Mouse (Mus musculus): ENCODE data around the gene Ncf1. TPM values are rescaled to one million over a fixed set of nuclear protein-coding genes. Genes with fewer than 3 reads are reported as not detected.

The Ncf1 gene
- 3.2 and 4.0 TPM in 2 replicates for polyA plus RNA-seq (2014; fragmentation: Nextera tagmentation; extraction: Ambion mirVana)

DNA sequence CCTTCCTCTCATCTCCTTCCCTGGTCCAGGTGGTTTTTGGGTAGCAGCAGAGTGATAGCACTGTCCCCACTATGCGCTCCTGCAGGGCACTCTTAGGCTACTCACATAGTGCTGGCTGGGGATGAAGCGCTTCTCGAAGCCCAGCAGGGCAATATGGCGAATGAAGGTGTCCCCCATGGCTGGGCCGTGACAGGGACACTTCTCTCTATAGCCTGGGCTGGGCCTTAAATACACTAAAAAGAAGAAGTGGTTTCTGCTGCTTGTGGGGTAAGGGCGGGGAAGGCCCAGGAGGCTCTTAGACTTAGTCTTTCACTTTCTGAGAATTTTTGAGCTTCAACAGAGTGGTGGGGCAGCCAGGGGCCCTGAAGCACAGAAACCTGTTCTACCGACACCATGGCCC lies at the start of gene Ncf1:
Gene Ncf1 (minus strand): TSS at position 235 of the 400 bp plus-strand sequence.
- DNase-seq (ENCODE audit: low spot score) (no peak), ATAC-seq (ENCODE audit: low FRiP score) (no peak)
- Histone ChIP-seq H3K9me3 (ENCODE audit: control insufficient read depth, low read length) (no peaks in the 10 kb centered on the region), H3K9ac (ENCODE audit: low read depth, low read length) (no peak within 1 kb of the TSS), H3K4me1 (replicated peaks; ENCODE audit: control insufficient read depth, insufficient read depth, low read length) (no peaks in the 10 kb centered on the region), H3K4me2 (replicated peaks; ENCODE audit: low read depth, low read length) (no peak within 1 kb of the TSS), H3K27me3 (ENCODE audit: control insufficient read depth, insufficient read depth, low read length) (no peaks in the 10 kb centered on the region), H3K36me3 (ENCODE audit: control insufficient read depth, insufficient read depth, low read length) (no peaks in the 10 kb centered on the region), H3K4me3 (ENCODE audit: low read depth, low read length) (no peak within 1 kb of the TSS), H3K27ac (ENCODE audit: low read depth, low read length) (no peak within 1 kb of the TSS; the same call in 1 of the 2 replicates)
- WGBS: 90% methylated on average over 7 of the region's 7 CpGs

DNA sequence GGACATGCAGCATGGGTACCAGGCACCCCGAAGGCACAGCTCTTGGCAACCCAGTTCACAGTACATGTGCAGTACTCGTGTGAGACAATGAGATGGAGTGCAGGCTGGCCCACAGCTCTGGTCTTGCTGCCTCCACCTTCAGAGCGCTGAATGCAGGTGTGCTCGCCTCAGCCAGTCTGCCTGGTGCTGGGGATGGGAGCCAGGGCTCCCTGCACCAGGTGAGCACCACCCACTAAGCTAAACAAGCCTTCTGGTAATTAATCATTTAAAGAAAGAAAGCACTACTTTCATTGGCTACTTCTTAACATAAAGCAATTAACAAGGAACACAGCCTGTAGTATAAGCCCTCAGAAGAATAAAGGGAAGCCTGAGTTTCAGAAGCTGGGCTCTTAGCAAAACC lies 47.7 kb upstream of the Ncf1 start:
- peaks cover 18% of the 10 kb centered on the region; the same call in 1 of the 2 replicates for H3K36me3 ChIP-seq (ENCODE audit: control insufficient read depth, insufficient read depth, low read length)
- ATAC-seq (ENCODE audit: low FRiP score) (no peak), DNase-seq (ENCODE audit: low spot score) (no peak)
- no peaks in the 10 kb centered on the region for H3K27me3 ChIP-seq (ENCODE audit: control insufficient read depth, insufficient read depth, low read length)
- no peaks in the 10 kb centered on the region for H3K9me3 ChIP-seq (ENCODE audit: control insufficient read depth, low read length)
- WGBS: 92% methylated on average over 4 of the region's 4 CpGs
- H3K4me2 ChIP-seq (replicated peaks; ENCODE audit: low read depth, low read length): no peak overlapping the region
- H3K9ac ChIP-seq (ENCODE audit: low read depth, low read length): no peak overlapping the region
- H3K4me1 ChIP-seq (replicated peaks; ENCODE audit: control insufficient read depth, insufficient read depth, low read length): no peaks in the 10 kb centered on the region
- no peak overlapping the region for H3K4me3 ChIP-seq (ENCODE audit: low read depth, low read length)
- H3K27ac ChIP-seq (ENCODE audit: low read depth, low read length): no peak overlapping the region

DNA sequence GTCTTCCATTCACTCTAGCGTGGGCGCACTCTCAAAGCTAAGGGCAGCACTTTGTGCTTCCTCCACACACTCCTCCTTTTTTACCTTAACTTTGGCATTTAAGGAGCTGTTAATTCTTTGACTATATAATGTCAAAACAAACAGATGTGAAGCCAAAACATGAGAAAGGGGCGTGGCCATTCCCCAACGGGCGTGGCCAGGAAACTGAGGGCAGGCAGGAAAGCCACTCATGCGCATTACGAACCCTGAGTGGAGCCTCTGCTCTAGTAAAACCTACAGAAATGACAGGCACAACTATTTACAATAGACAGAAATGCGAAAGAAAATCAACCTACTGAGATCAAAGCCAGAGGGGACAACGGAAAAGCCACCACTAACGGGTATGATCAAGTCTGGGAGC lies 46.1 kb upstream of the Ncf1 start:
- Histone ChIP-seq H3K4me1 (replicated peaks; ENCODE audit: control insufficient read depth, insufficient read depth, low read length) (no peaks in the 10 kb centered on the region), H3K4me2 (replicated peaks; ENCODE audit: low read depth, low read length) (no peak overlapping the region), H3K27ac (ENCODE audit: low read depth, low read length) (no peak overlapping the region), H3K9me3 (ENCODE audit: control insufficient read depth, low read length) (no peaks in the 10 kb centered on the region), H3K4me3 (ENCODE audit: low read depth, low read length) (no peak overlapping the region), H3K27me3 (ENCODE audit: control insufficient read depth, insufficient read depth, low read length) (no peaks in the 10 kb centered on the region), H3K9ac (ENCODE audit: low read depth, low read length) (no peak overlapping the region), H3K36me3 (ENCODE audit: control insufficient read depth, insufficient read depth, low read length) (peaks cover 21% of the 10 kb centered on the region; the same call in 1 of the 2 replicates)
- 93% methylated on average over 10 of the region's 10 CpGs for WGBS
- no peak for DNase-seq (ENCODE audit: low spot score)
- no peak for ATAC-seq (ENCODE audit: low FRiP score)

DNA sequence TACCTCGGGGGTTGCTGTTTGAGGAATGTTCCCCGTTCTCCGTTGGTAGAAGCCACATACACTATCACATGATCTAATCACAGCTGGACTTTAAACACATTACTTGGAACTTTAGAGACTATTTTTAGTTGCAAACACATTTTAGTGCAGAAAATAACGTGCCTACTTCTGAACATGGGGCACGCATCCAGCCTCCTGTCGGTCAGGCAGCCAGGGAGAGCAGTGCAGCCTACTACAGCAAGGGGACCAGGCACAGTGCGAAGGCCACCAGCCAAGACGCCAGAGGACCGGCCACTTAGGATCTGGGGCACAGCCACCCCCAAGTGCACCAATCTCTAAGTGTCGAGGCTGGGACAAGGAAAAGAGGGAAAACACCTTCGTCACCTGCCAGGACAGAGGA lies 45.6 kb upstream of the Ncf1 start:
- 90% methylated on average over 11 of the region's 11 CpGs for WGBS
- H3K27me3 ChIP-seq (ENCODE audit: control insufficient read depth, insufficient read depth, low read length): no peaks in the 10 kb centered on the region
- no peak overlapping the region for H3K4me2 ChIP-seq (replicated peaks; ENCODE audit: low read depth, low read length)
- no peak overlapping the region for H3K4me3 ChIP-seq (ENCODE audit: low read depth, low read length)
- H3K4me1 ChIP-seq (replicated peaks; ENCODE audit: control insufficient read depth, insufficient read depth, low read length): no peaks in the 10 kb centered on the region
- H3K9ac ChIP-seq (ENCODE audit: low read depth, low read length): no peak overlapping the region
- peaks cover 21% of the 10 kb centered on the region; the same call in 1 of the 2 replicates for H3K36me3 ChIP-seq (ENCODE audit: control insufficient read depth, insufficient read depth, low read length)
- no peaks in the 10 kb centered on the region for H3K9me3 ChIP-seq (ENCODE audit: control insufficient read depth, low read length)
- ATAC-seq (ENCODE audit: low FRiP score) (no peak), DNase-seq (ENCODE audit: low spot score) (no peak)
- H3K27ac ChIP-seq (ENCODE audit: low read depth, low read length): no peak overlapping the region

DNA sequence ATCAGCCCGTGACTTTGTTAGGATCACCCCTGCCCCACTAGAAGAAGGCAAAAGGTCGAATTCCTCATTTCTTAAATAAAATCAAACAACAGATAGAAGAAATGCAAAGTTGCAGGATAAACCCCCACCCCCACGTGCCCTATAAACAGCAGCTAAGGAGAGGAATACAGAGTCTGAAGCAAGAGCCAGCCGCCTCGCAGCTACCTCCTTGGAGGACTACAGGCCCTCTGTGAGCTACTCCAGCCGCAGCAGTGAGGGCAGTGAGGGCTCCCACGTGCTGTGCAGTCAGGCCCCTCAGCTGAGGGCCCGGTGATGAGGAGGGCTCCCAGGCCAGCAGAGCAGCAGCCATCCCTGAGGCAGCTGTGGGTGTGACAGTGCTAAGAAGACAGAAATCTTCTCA lies 44.3 kb upstream of the Ncf1 start:
- ATAC-seq (ENCODE audit: low FRiP score) (no peak), DNase-seq (ENCODE audit: low spot score) (no peak)
- Histone ChIP-seq H3K4me3 (ENCODE audit: low read depth, low read length) (no peak overlapping the region), H3K4me2 (replicated peaks; ENCODE audit: low read depth, low read length) (no peak overlapping the region), H3K9ac (ENCODE audit: low read depth, low read length) (no peak overlapping the region), H3K27ac (ENCODE audit: low read depth, low read length) (no peak overlapping the region), H3K36me3 (ENCODE audit: control insufficient read depth, insufficient read depth, low read length) (peaks cover 15% of the 10 kb centered on the region; the same call in 1 of the 2 replicates), H3K9me3 (ENCODE audit: control insufficient read depth, low read length) (no peaks in the 10 kb centered on the region), H3K4me1 (replicated peaks; ENCODE audit: control insufficient read depth, insufficient read depth, low read length) (no peaks in the 10 kb centered on the region), H3K27me3 (ENCODE audit: control insufficient read depth, insufficient read depth, low read length) (no peaks in the 10 kb centered on the region)
- WGBS: 90% methylated on average over 8 of the region's 8 CpGs

DNA sequence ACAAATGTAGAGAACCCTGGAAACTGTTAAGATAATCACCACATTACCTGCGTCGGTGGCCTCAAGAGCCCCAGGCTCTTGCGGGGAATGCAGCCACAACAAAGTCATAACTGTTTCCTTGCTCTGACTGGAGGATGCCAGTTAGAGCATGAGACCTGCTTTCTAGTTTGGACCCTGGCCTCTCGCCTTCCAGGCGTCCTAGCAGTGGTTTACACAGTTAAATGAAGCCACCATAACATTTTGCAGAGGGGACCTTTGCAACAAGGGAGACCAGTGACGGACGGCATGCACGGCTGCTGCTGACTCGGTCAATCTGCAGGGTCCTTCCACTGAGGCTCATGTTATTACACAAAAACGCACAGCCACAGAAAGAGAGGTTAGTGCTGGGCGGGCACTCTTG lies 43.3 kb upstream of the Ncf1 start:
- Histone ChIP-seq H3K9ac (ENCODE audit: low read depth, low read length) (no peak overlapping the region), H3K27ac (ENCODE audit: low read depth, low read length) (no peak overlapping the region), H3K4me3 (ENCODE audit: low read depth, low read length) (no peak overlapping the region), H3K36me3 (ENCODE audit: control insufficient read depth, insufficient read depth, low read length) (peaks cover 13% of the 10 kb centered on the region; the same call in 1 of the 2 replicates), H3K4me2 (replicated peaks; ENCODE audit: low read depth, low read length) (no peak overlapping the region), H3K27me3 (ENCODE audit: control insufficient read depth, insufficient read depth, low read length) (no peaks in the 10 kb centered on the region), H3K9me3 (ENCODE audit: control insufficient read depth, low read length) (no peaks in the 10 kb centered on the region), H3K4me1 (replicated peaks; ENCODE audit: control insufficient read depth, insufficient read depth, low read length) (no peaks in the 10 kb centered on the region)
- ATAC-seq (ENCODE audit: low FRiP score): no peak
- no peak for DNase-seq (ENCODE audit: low spot score)
- 87% methylated on average over 11 of the region's 11 CpGs for WGBS

DNA sequence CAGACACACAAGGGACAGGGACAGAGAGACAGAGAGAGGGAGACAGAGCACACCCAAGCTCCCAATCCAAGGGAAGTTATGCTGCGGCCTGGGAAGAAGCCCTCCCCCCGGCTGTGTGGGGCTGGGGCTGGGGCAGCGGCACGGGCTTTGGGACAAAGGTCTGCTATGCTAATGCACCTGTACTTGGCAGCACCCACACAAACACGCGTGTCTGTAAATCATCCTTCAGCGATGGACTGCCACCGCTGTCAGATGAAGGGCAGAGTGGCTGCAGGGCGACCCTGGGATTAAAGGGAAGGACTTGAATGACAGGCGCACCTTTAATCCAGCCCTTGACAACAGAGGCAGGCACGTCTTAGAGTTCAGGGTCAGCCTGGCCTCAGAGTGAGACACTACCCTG lies 42.0 kb upstream of the Ncf1 start:
- WGBS: 93% methylated on average over 11 of the region's 11 CpGs
- ATAC-seq (ENCODE audit: low FRiP score): no peak
- DNase-seq (ENCODE audit: low spot score): no peak
- H3K4me1 ChIP-seq (replicated peaks; ENCODE audit: control insufficient read depth, insufficient read depth, low read length): no peaks in the 10 kb centered on the region
- H3K4me3 ChIP-seq (ENCODE audit: low read depth, low read length): no peak overlapping the region
- no peak overlapping the region for H3K4me2 ChIP-seq (replicated peaks; ENCODE audit: low read depth, low read length)
- no peak overlapping the region for H3K9ac ChIP-seq (ENCODE audit: low read depth, low read length)
- no peak overlapping the region for H3K27ac ChIP-seq (ENCODE audit: low read depth, low read length)
- no peaks in the 10 kb centered on the region for H3K27me3 ChIP-seq (ENCODE audit: control insufficient read depth, insufficient read depth, low read length)
- no peaks in the 10 kb centered on the region for H3K9me3 ChIP-seq (ENCODE audit: control insufficient read depth, low read length)
- H3K36me3 ChIP-seq (ENCODE audit: control insufficient read depth, insufficient read depth, low read length): peaks cover 11% of the 10 kb centered on the region; the same call in 1 of the 2 replicates

DNA sequence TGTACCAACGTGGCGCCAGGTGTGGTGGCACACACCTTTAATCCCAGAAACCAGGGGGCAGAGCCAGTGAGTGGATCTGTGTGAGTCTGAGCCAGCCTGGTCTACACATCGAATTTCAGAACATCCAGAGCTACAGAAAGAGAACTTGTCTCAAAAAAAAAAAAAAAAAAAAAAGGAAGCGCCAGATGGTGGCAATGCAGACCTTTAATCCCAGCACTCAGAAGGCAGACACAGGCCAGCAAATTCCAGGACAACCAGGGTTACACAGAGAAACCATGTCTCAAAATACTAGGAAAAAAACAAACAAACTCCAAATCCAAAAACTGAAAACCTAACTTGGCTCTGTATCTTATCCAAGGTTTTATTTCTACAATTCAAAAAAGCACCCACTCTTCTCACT lies 41.1 kb upstream of the Ncf1 start:
- H3K27ac ChIP-seq (ENCODE audit: low read depth, low read length): no peak overlapping the region
- no peak overlapping the region for H3K4me3 ChIP-seq (ENCODE audit: low read depth, low read length)
- no peaks in the 10 kb centered on the region for H3K4me1 ChIP-seq (replicated peaks; ENCODE audit: control insufficient read depth, insufficient read depth, low read length)
- no peak overlapping the region for H3K9ac ChIP-seq (ENCODE audit: low read depth, low read length)
- H3K36me3 ChIP-seq (ENCODE audit: control insufficient read depth, insufficient read depth, low read length): peaks cover 8% of the 10 kb centered on the region; the same call in 1 of the 2 replicates
- DNase-seq (ENCODE audit: low spot score) (no peak), ATAC-seq (ENCODE audit: low FRiP score) (no peak)
- H3K9me3 ChIP-seq (ENCODE audit: control insufficient read depth, low read length): no peaks in the 10 kb centered on the region
- H3K4me2 ChIP-seq (replicated peaks; ENCODE audit: low read depth, low read length): no peak overlapping the region
- 91% methylated on average over 4 of the region's 4 CpGs for WGBS
- no peaks in the 10 kb centered on the region for H3K27me3 ChIP-seq (ENCODE audit: control insufficient read depth, insufficient read depth, low read length)

DNA sequence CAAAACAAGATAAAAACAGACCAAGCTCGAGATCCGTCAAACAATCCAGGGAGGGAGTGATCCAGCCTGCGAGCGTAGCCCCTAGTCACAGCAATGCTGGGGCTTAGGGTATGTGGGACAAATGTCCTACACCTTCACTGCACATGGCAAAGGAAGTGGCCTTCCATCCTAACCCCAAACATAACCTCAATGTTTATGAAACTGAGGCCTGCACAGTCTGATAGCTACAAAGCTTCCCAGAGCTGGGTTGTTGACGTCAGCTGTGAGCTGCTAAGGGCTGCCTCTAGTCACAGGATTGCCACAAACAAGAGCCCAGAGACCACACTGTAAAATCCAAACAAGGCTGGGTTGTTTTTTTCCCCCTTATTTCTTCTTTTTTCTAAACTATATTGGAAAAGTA lies 40.3 kb upstream of the Ncf1 start:
- Histone ChIP-seq H3K27ac (ENCODE audit: low read depth, low read length) (no peak overlapping the region), H3K36me3 (ENCODE audit: control insufficient read depth, insufficient read depth, low read length) (peaks cover 13% of the 10 kb centered on the region), H3K4me2 (replicated peaks; ENCODE audit: low read depth, low read length) (no peak overlapping the region), H3K9ac (ENCODE audit: low read depth, low read length) (no peak overlapping the region), H3K27me3 (ENCODE audit: control insufficient read depth, insufficient read depth, low read length) (no peaks in the 10 kb centered on the region), H3K4me1 (replicated peaks; ENCODE audit: control insufficient read depth, insufficient read depth, low read length) (no peaks in the 10 kb centered on the region), H3K4me3 (ENCODE audit: low read depth, low read length) (no peak overlapping the region), H3K9me3 (ENCODE audit: control insufficient read depth, low read length) (no peaks in the 10 kb centered on the region)
- no peak for DNase-seq (ENCODE audit: low spot score)
- ATAC-seq (ENCODE audit: low FRiP score): no peak
- 86% methylated on average over 5 of the region's 5 CpGs for WGBS
